Mouse (Mus musculus) erythroblast, embryonic 14.5 days (primary cell): ENCODE data around the gene Tnf. TPM values are rescaled to one million over a fixed set of nuclear protein-coding genes. Genes with fewer than 3 reads are reported as not detected.

Experiments
- H3K27me3 ChIP-seq: 2 replicates; pipeline ENCODE4 v1.6.1; 2012; ENCODE audit warnings: inconsistent platforms; ENCODE audit not compliant: control insufficient read depth
- H3K36me3 ChIP-seq: 2 replicates; pipeline ENCODE4 v1.6.1; 2012; ENCODE audit warnings: mild to moderate bottlenecking, inconsistent platforms; ENCODE audit not compliant: control insufficient read depth
- H3K4me1 ChIP-seq: 2 replicates; pipeline ENCODE4 v1.6.1; 2012; ENCODE audit warnings: inconsistent platforms; ENCODE audit not compliant: control insufficient read depth
- H3K4me3 ChIP-seq: replicated peaks from 2 replicates; pipeline ENCODE3; 2012; ENCODE audit warnings: moderate library complexity, mild to moderate bottlenecking, inconsistent platforms
- H3K9me3 ChIP-seq: 2 replicates; pipeline ENCODE4 v1.6.1; 2012; ENCODE audit warnings: low read length, inconsistent platforms, mixed read lengths; ENCODE audit not compliant: control insufficient read depth
- GATA1 ChIP-seq: IDR thresholded peaks from 2 replicates; pipeline ENCODE4 v1.6.1; 2012; ENCODE audit warnings: low read length, inconsistent platforms, mixed read lengths
- TAL1 ChIP-seq: IDR thresholded peaks from 3 replicates; pipeline ENCODE4 v1.6.1; 2012; ENCODE audit warnings: low read length, inconsistent platforms, mixed read lengths
- polyA plus RNA-seq: library from polyadenylated mRNA; stranded (reverse); fragments of >175 nt; gene quantifications from 2 replicates; pipeline ENCODE4 v1.2.3, GENCODE M21; 2012

Tnf gene
- polyA plus RNA-seq, 1 experiment, result 0.09 TPM

- Histone ChIP-seq H3K4me3 (no peak overlapping the region), H3K27me3 (no peaks in the 10 kb centered on the region), H3K9me3 (no peaks in the 10 kb centered on the region), H3K4me1 (peaks cover 25% of the 10 kb centered on the region), H3K36me3 (peaks cover 84% of the 10 kb centered on the region)
- TF ChIP-seq GATA1 (no peak), TAL1 (no peak)
Measured at GRCm38 (mm10) chr17:35159638-35160037, 42.2 kb downstream of the Tnf start.

GRCm38 (mm10) chr17:35158850-35159593, 42.8 kb downstream of the Tnf start:
- Histone ChIP-seq H3K4me3 (no peak overlapping the region), H3K27me3 (no peaks in the 10 kb centered on the region), H3K9me3 (no peaks in the 10 kb centered on the region), H3K36me3 (peaks cover 90% of the 10 kb centered on the region), H3K4me1 (peaks cover 23% of the 10 kb centered on the region)
- TF ChIP-seq GATA1, result no peak
- no peak for TF ChIP-seq TAL1

- no peak overlapping the region for H3K4me3 ChIP-seq
- H3K4me1 ChIP-seq, result peaks cover 10% of the 10 kb centered on the region
- TF ChIP-seq TAL1, result no peak
- TF ChIP-seq GATA1, result no peak
- no peaks in the 10 kb centered on the region for H3K9me3 ChIP-seq
- H3K36me3 ChIP-seq, result peaks cover 100% of the 10 kb centered on the region
- H3K27me3 ChIP-seq, result no peaks in the 10 kb centered on the region
Measured at GRCm38 (mm10) chr17:35157661-35158175, 44.1 kb downstream of the Tnf start.

GRCm38 (mm10) chr17:35157254-35157653, 44.6 kb downstream of the Tnf start:
- Histone ChIP-seq H3K9me3 (no peaks in the 10 kb centered on the region), H3K4me1 (peaks cover 8% of the 10 kb centered on the region), H3K36me3 (peaks cover 100% of the 10 kb centered on the region), H3K27me3 (no peaks in the 10 kb centered on the region), H3K4me3 (no peak overlapping the region)
- no peak for TF ChIP-seq TAL1
- TF ChIP-seq GATA1, result no peak

GRCm38 (mm10) chr17:35156461-35157200, 45.2 kb downstream of the Tnf start:
- Histone ChIP-seq H3K4me3 (no peak overlapping the region), H3K9me3 (no peaks in the 10 kb centered on the region), H3K4me1 (peaks cover 6% of the 10 kb centered on the region), H3K36me3 (peaks cover 100% of the 10 kb centered on the region), H3K27me3 (no peaks in the 10 kb centered on the region)
- TF ChIP-seq TAL1, result no peak
- no peak for TF ChIP-seq GATA1

- H3K9me3 ChIP-seq, result no peaks in the 10 kb centered on the region
- peaks cover 13% of the 10 kb centered on the region for H3K4me1 ChIP-seq
- no peak overlapping the region for H3K4me3 ChIP-seq
- peaks cover 99% of the 10 kb centered on the region for H3K36me3 ChIP-seq
- TF ChIP-seq TAL1 (no peak), GATA1 (no peak)
- no peaks in the 10 kb centered on the region for H3K27me3 ChIP-seq
Measured at GRCm38 (mm10) chr17:35155451-35155850, 46.4 kb downstream of the Tnf start.

GRCm38 (mm10) chr17:35154616-35155015, 47.2 kb downstream of the Tnf start:
- no peak for TF ChIP-seq TAL1
- no peak for TF ChIP-seq GATA1
- peaks cover 18% of the 10 kb centered on the region for H3K4me1 ChIP-seq
- H3K36me3 ChIP-seq, result peaks cover 99% of the 10 kb centered on the region
- no peak overlapping the region for H3K4me3 ChIP-seq
- no peaks in the 10 kb centered on the region for H3K9me3 ChIP-seq
- H3K27me3 ChIP-seq, result no peaks in the 10 kb centered on the region

GRCm38 (mm10) chr17:35153931-35154330, 47.9 kb downstream of the Tnf start:
- TF ChIP-seq TAL1 (no peak), GATA1 (no peak)
- Histone ChIP-seq H3K36me3 (peaks cover 99% of the 10 kb centered on the region), H3K4me1 (peaks cover 18% of the 10 kb centered on the region), H3K27me3 (no peaks in the 10 kb centered on the region), H3K9me3 (no peaks in the 10 kb centered on the region), H3K4me3 (no peak overlapping the region)

GRCm38 (mm10) chr17:35153077-35153476, 48.7 kb downstream of the Tnf start:
- no peak overlapping the region for H3K4me3 ChIP-seq
- peaks cover 18% of the 10 kb centered on the region for H3K4me1 ChIP-seq
- no peak for TF ChIP-seq TAL1
- no peak for TF ChIP-seq GATA1
- no peaks in the 10 kb centered on the region for H3K27me3 ChIP-seq
- peaks cover 99% of the 10 kb centered on the region for H3K36me3 ChIP-seq
- H3K9me3 ChIP-seq, result no peaks in the 10 kb centered on the region
